Comparison of ENCODE assay signal across 11 mouse cellular contexts in genomic region chr11:76337764-76338163, GRCm38 (mm10).
DNase-seq lines count a peak whose midpoint lies in the region; ATAC-seq and TF ChIP-seq lines count a peak whose summit lies in the region.
"Had no signal": no experiment of that assay in that cellular context is flagged by ENCODE, and none has a peak within 500 bp of the region (broad histone marks: within the 10 kb centered on the region; RNA-seq: fewer than 3 reads in every experiment).

No protein-coding gene starts in this region.

- no peaks in the 10 kb centered on the region for H3K9me3 ChIP-seq in heart, embryonic 15.5 days (replicated peaks)
- H3K9me3 ChIP-seq in CH12.LX (replicated peaks; ENCODE audit: low read length), result no peaks in the 10 kb centered on the region
- H3K9me3 ChIP-seq in intestine, embryonic 16.5 days (ENCODE audit: control insufficient read depth, low read length), result no peaks in the 10 kb centered on the region
- H3K9me3 ChIP-seq: midbrain, embryonic 10.5 days had no signal

- TF ChIP-seq RAD21 in CH12.LX (IDR thresholded peaks at IDR 0.05; ENCODE audit: low read depth, low read length), result no peak

- no peak for TF ChIP-seq POLR2A in CH12.LX (IDR thresholded peaks at IDR 0.05; ENCODE audit: low read depth, low read length)

- no peaks in the 10 kb centered on the region for H3K27me3 ChIP-seq in heart, embryonic 15.5 days
- H3K27me3 ChIP-seq in CH12.LX (replicated peaks), result no peaks in the 10 kb centered on the region
- H3K27me3 ChIP-seq in intestine, embryonic 16.5 days (replicated peaks; ENCODE audit: control insufficient read depth, insufficient read depth, low read length), result no peaks in the 10 kb centered on the region

- no peaks in the 10 kb centered on the region for H3K36me3 ChIP-seq in heart, embryonic 15.5 days
- H3K36me3 ChIP-seq in CH12.LX (replicated peaks in 1 of 2; ENCODE audit: control insufficient read depth in 1 of 2, insufficient read depth in 1 of 2, low read length in 1 of 2), result no peaks in the 10 kb centered on the region
- H3K36me3 ChIP-seq in intestine, embryonic 16.5 days (ENCODE audit: control insufficient read depth, insufficient read depth, low read length), result no peaks in the 10 kb centered on the region
- H3K36me3 ChIP-seq: midbrain, embryonic 10.5 days had no signal

- H3K4me2 ChIP-seq in heart, embryonic 15.5 days, result peak overlapping the region; percentile 38
- H3K4me2 ChIP-seq in CH12.LX (ENCODE audit: insufficient read depth, low read depth, poor library complexity, severe bottlenecking), result peak overlapping the region; percentile 59
- H3K4me2 ChIP-seq in intestine, embryonic 16.5 days (ENCODE audit: low read depth, low read length), result peak overlapping the region; percentile 35; the same call in 1 of the 2 replicates

- 0 out of 2 replicates have a peak overlapping the region, but pooled peaks have one; percentile 36 for H3K9ac ChIP-seq in heart, embryonic 15.5 days
- H3K9ac ChIP-seq in CH12.LX (ENCODE audit: insufficient read depth, low read depth), result no peak overlapping the region
- no peak overlapping the region for H3K9ac ChIP-seq in intestine, embryonic 16.5 days (ENCODE audit: low read depth, low read length)

- 11% methylated on average over 7 of the region's 7 CpGs for WGBS in heart, embryonic 15.5 days
- 8% methylated on average over 7 of the region's 7 CpGs for WGBS in intestine, embryonic 16.5 days

- DNase-seq in heart, adult 18-20 months, result no peak
- DNase-seq in CH12.LX (ENCODE audit: extremely low read depth), result peak; percentile 10
- DNase-seq in lung, postnatal 36 days, result peak; percentile 70
- DNase-seq in cerebellum, postnatal 4 days (ENCODE audit: low spot score in 2 of 2), result no peak
- DNase-seq in adrenal gland, postnatal 10 days, result no peak
- DNase-seq in MN1 (ENCODE audit: low spot score), result no peak
- DNase-seq: adrenal gland, adult 8-10 months; gastrocnemius, adult 2 months had no signal

- no peaks in the 10 kb centered on the region for H3K79me2 ChIP-seq in CH12.LX (replicated peaks; ENCODE audit: control insufficient read depth, extremely low read depth, insufficient read depth, poor library complexity, severe bottlenecking)

- TF ChIP-seq CTCF in CH12.LX (conservative IDR thresholded peaks at IDR 0.05 in 1 of 2, IDR thresholded peaks at IDR 0.05 in 1 of 2; ENCODE audit: low read depth in 2 of 2, low read length in 2 of 2), result no peak

- H3K4me3 ChIP-seq in heart, embryonic 15.5 days, result no peak overlapping the region
- no peak overlapping the region for H3K4me3 ChIP-seq in CH12.LX (replicated peaks in 1 of 3; ENCODE audit: low read depth in 2 of 3, low read length in 2 of 3, poor library complexity in 1 of 3)
- H3K4me3 ChIP-seq in intestine, embryonic 16.5 days (ENCODE audit: low read length), result no peak overlapping the region
- H3K4me3 ChIP-seq: gastrocnemius, adult 2 months; midbrain, embryonic 10.5 days had no signal

- no peak for ATAC-seq in heart, embryonic 15.5 days (replicated peaks; ENCODE audit: insufficient number of reproducible peaks, insufficient read depth, low FRiP score, low read depth)
- peak; percentile 79 for ATAC-seq in intestine, embryonic 16.5 days

- H3K4me1 ChIP-seq in heart, embryonic 15.5 days (replicated peaks), result peaks cover 12% of the 10 kb centered on the region
- no peaks in the 10 kb centered on the region for H3K4me1 ChIP-seq in CH12.LX (ENCODE audit: control insufficient read depth in 1 of 2, insufficient read depth in 2 of 2)
- peaks cover 19% of the 10 kb centered on the region for H3K4me1 ChIP-seq in intestine, embryonic 16.5 days (ENCODE audit: control insufficient read depth, insufficient read depth, low read length)

- in situ Hi-C loops in CH12.LX (cut with MboI; ENCODE audit: low pct_ligation_motif_present, low pct_unique_long_range_greater_than_20kb, low sequenced_read_pairs), result no loop called here

- H3K27ac ChIP-seq in heart, embryonic 15.5 days, result no peak overlapping the region
- H3K27ac ChIP-seq in CH12.LX (ENCODE audit: insufficient read depth, low read depth), result no peak overlapping the region
- no peak overlapping the region for H3K27ac ChIP-seq in intestine, embryonic 16.5 days (ENCODE audit: low read length)
- H3K27ac ChIP-seq: gastrocnemius, adult 2 months; midbrain, embryonic 10.5 days had no signal

- TF ChIP-seq EP300 in CH12.LX (IDR thresholded peaks at IDR 0.05; ENCODE audit: low read length), result no peak

- dilution Hi-C loops in CH12.LX (cut with MboI; ENCODE audit: extremely low pct_ligation_motif_present, extremely low pct_unique_long_range_greater_than_20kb, low sequenced_read_pairs), result no loop called here

TF ChIP-seq in CH12.LX, 34 proteins besides CTCF, POLR2A, EP300 and RAD21:
- TF ChIP-seq ZMIZ1 (IDR thresholded peaks at IDR 0.05; ENCODE audit: low read depth, low read length) (no peak), CHD2 (IDR thresholded peaks at IDR 0.05; ENCODE audit: low read length) (no peak), ZNF384 (IDR thresholded peaks at IDR 0.05; ENCODE audit: low read depth, low read length) (no peak), JUND (conservative IDR thresholded peaks at IDR 0.05; ENCODE audit: low read depth, low read length) (no peak), BHLHE40 (IDR thresholded peaks at IDR 0.05; ENCODE audit: low read depth, low read length) (no peak), UBTF (IDR thresholded peaks at IDR 0.05; ENCODE audit: low read depth, low read length) (no peak), MAX (IDR thresholded peaks at IDR 0.05; ENCODE audit: low read length) (no peak), SIN3A (IDR thresholded peaks at IDR 0.05; ENCODE audit: low read length) (no peak), JUN (IDR thresholded peaks at IDR 0.05; ENCODE audit: insufficient read depth, low read depth, low read length) (no peak), RCOR1 (conservative IDR thresholded peaks at IDR 0.05; ENCODE audit: low read depth, low read length) (no peak), MAZ (IDR thresholded peaks at IDR 0.05; ENCODE audit: low read depth, low read length) (no peak)

Comparison
In these comparisons a context has a peak if more than half of its experiments do, and no peak if none do; other contexts are left out.
1. DNase-seq: peak in CH12.LX (single experiment) and lung, postnatal 36 days (single experiment); none in heart, adult 18-20 months (0 of 2), cerebellum, postnatal 4 days (0 of 2), adrenal gland, postnatal 10 days (single experiment) and MN1 (single experiment).
2. Peak in every context shown above with its lines, with median percentiles within 50 percentile points of each other: H3K4me2 ChIP-seq.